Mouse (Mus musculus): ENCODE data around the gene Cyp27b1. TPM values are rescaled to one million over a fixed set of nuclear protein-coding genes. Genes with fewer than 3 reads are reported as not detected.

The Cyp27b1 gene
- polyA plus RNA-seq, 1 experiment from 2014 or later, result not detected

- Histone ChIP-seq H3K4me2 (ENCODE audit: low read depth, low read length) (peak overlapping the region; percentile 17; the same call in 1 of the 2 replicates), H3K36me3 (replicated peaks; ENCODE audit: control insufficient read depth, insufficient read depth, low read depth, low read length) (no peaks in the 10 kb centered on the region; the same call in 1 of the 2 replicates), H3K4me3 (ENCODE audit: low read depth, low read length) (no peak overlapping the region), H3K9me3 (replicated peaks; ENCODE audit: control insufficient read depth, low read length) (no peaks in the 10 kb centered on the region), H3K9ac (replicated peaks; ENCODE audit: low read length) (no peak overlapping the region), H3K27ac (replicated peaks; ENCODE audit: low read depth, low read length) (no peak overlapping the region), H3K4me1 (ENCODE audit: control insufficient read depth, insufficient read depth, low read length) (0 out of 2 replicates have a peak, but pooled peaks cover 3% of the 10 kb centered on the region), H3K27me3 (ENCODE audit: control insufficient read depth, insufficient read depth, low read length) (peaks cover 39% of the 10 kb centered on the region)
- WGBS, result 6% methylated on average over 57 of the region's 57 CpGs
- DNase-seq (ENCODE audit: low spot score), result peak; percentile 61
- ATAC-seq (replicated peaks; ENCODE audit: insufficient number of reproducible peaks, low FRiP score, low TSS enrichment, low read depth), result no peak
Measured at GRCm38 (mm10) chr10:127090560-127091411, 42.7 kb downstream of the Cyp27b1 start.

DNA sequence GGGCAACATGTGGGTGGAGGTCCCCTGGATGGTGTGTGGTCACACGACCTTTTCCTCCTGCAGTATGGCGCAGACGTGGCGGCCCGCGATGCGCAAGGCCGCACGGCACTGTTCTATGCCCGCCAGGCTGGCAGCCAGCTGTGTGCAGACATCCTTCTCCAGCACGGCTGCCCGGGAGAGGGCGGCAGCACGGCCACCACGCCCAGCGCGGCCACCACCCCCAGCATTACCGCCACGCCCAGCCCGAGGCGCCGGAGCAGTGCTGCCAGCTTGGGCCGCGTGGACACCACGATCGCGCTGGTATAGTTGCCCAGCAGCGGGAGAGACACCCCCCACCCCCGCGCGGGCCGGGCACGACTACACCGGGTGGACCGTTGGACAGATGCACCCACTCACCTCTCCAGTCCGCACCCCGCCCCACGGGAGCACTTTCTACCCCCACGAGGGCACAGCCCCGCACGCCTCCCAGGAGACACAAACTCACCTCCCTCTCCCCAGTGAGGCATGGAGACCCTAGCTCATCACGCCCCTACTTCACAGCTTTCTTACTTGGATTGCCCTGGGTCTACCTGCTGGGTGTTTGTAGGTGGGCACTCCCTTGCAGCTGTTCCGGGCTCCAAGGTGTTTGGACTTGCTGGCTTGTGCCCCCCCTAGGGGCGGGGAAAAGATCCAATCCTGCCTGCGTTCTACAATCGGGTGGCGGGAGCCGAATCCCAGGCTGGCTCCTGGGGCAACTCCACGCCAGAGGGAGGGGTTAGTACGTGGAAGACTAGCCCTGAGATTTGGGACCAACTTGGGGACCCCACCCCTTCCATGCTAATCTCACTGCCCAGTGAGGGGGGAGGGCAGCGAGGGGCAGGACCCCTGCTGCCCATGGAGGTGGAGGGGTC is 43.7 kb downstream of the Cyp27b1 start:
- Histone ChIP-seq H3K27ac (replicated peaks; ENCODE audit: low read depth, low read length) (no peak overlapping the region), H3K4me3 (ENCODE audit: low read depth, low read length) (no peak overlapping the region), H3K27me3 (ENCODE audit: control insufficient read depth, insufficient read depth, low read length) (peaks cover 39% of the 10 kb centered on the region), H3K9ac (replicated peaks; ENCODE audit: low read length) (no peak overlapping the region), H3K4me2 (ENCODE audit: low read depth, low read length) (0 out of 2 replicates have a peak overlapping the region, but pooled peaks have one; percentile 19), H3K4me1 (ENCODE audit: control insufficient read depth, insufficient read depth, low read length) (0 out of 2 replicates have a peak, but pooled peaks cover 3% of the 10 kb centered on the region), H3K9me3 (replicated peaks; ENCODE audit: control insufficient read depth, low read length) (no peaks in the 10 kb centered on the region), H3K36me3 (replicated peaks; ENCODE audit: control insufficient read depth, insufficient read depth, low read depth, low read length) (no peaks in the 10 kb centered on the region; the same call in 1 of the 2 replicates)
- DNase-seq (ENCODE audit: low spot score) (no peak), ATAC-seq (replicated peaks; ENCODE audit: insufficient number of reproducible peaks, low FRiP score, low TSS enrichment, low read depth) (peak; percentile 9; the same call in 1 of the 2 replicates)
- WGBS, result 7% methylated on average over 51 of the region's 51 CpGs

DNA sequence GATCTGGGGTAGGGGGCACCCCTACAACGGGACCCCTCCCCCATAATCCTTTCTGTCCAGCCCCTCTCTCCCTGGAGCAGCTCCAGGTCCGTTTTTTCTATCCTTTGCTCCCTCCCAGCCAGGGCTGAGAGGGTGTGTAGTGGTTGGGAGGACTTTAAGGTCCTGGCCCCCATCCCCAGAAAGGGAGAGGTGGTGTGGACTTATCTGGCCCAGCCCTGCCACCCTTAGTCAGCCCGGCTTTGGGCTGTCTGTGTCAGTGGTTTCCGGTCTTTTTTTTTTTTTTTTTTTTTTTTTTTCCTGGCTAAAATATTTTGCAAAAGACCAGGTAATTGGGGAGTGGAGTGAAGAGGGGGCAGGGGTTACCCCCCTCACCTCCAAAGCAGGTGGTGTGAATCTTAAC is 44.7 kb downstream of the Cyp27b1 start:
- Histone ChIP-seq H3K4me3 (ENCODE audit: low read depth, low read length) (no peak overlapping the region), H3K4me1 (ENCODE audit: control insufficient read depth, insufficient read depth, low read length) (0 out of 2 replicates have a peak, but pooled peaks cover 3% of the 10 kb centered on the region), H3K27ac (replicated peaks; ENCODE audit: low read depth, low read length) (no peak overlapping the region), H3K4me2 (ENCODE audit: low read depth, low read length) (no peak overlapping the region), H3K9me3 (replicated peaks; ENCODE audit: control insufficient read depth, low read length) (no peaks in the 10 kb centered on the region), H3K9ac (replicated peaks; ENCODE audit: low read length) (no peak overlapping the region), H3K27me3 (ENCODE audit: control insufficient read depth, insufficient read depth, low read length) (peaks cover 39% of the 10 kb centered on the region), H3K36me3 (replicated peaks; ENCODE audit: control insufficient read depth, insufficient read depth, low read depth, low read length) (peaks cover 3% of the 10 kb centered on the region)
- WGBS, result 44% methylated on average over 4 of the region's 4 CpGs
- DNase-seq (ENCODE audit: low spot score) (no peak), ATAC-seq (replicated peaks; ENCODE audit: insufficient number of reproducible peaks, low FRiP score, low TSS enrichment, low read depth) (no peak)

DNA sequence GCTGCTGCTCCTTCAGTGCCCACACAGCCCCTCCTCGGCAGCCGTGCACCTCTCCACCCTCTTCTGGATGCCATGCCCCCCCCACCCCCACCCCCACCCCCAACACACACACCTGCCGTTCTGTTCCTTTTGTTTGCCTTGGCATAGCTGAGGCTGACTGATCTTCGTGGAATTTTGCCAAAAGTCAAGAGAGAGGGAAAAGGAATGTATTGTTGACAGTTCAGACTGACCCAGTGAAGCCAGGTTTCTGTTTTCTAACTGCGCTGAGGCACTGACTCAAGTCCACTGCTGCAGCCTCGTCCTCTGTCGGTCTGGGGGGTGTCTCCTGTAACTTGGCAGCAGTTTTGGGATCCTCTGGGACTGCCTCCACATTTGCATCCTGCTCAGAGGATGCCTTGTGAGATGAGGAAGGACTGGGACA is 46.3 kb downstream of the Cyp27b1 start:
- H3K36me3 ChIP-seq (replicated peaks; ENCODE audit: control insufficient read depth, insufficient read depth, low read depth, low read length), result peaks cover 8% of the 10 kb centered on the region
- H3K27me3 ChIP-seq (ENCODE audit: control insufficient read depth, insufficient read depth, low read length), result peaks cover 34% of the 10 kb centered on the region
- DNase-seq (ENCODE audit: low spot score) (no peak), ATAC-seq (replicated peaks; ENCODE audit: insufficient number of reproducible peaks, low FRiP score, low TSS enrichment, low read depth) (no peak)
- no peak overlapping the region for H3K9ac ChIP-seq (replicated peaks; ENCODE audit: low read length)
- H3K4me2 ChIP-seq (ENCODE audit: low read depth, low read length), result no peak overlapping the region
- WGBS, result 62% methylated on average over 7 of the region's 7 CpGs
- H3K9me3 ChIP-seq (replicated peaks; ENCODE audit: control insufficient read depth, low read length), result no peaks in the 10 kb centered on the region
- H3K4me3 ChIP-seq (ENCODE audit: low read depth, low read length), result no peak overlapping the region
- no peak overlapping the region for H3K27ac ChIP-seq (replicated peaks; ENCODE audit: low read depth, low read length)
- H3K4me1 ChIP-seq (ENCODE audit: control insufficient read depth, insufficient read depth, low read length), result 0 out of 2 replicates have a peak, but pooled peaks cover 3% of the 10 kb centered on the region

DNA sequence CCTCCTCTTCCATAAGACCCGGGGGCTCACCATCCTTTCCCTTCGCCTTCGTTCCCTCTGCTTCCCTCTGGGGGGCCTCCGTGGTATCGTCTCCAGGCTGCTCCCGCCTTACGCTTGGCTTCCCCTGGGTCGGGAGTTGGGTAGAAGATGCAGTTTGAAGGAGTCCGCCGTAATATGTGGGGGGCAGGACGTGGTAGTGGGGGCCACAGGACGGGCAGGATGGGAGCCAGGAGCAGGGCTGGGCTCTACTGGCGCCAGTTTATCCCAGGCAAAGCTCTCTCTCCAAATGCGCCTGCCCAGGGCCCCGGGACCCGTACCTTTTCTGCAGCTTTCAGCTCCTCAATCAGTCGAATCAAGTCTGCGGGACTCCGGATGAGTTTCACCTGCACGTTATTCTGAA is 50.5 kb downstream of the Cyp27b1 start:
- H3K27me3 ChIP-seq (ENCODE audit: control insufficient read depth, insufficient read depth, low read length), result no peaks in the 10 kb centered on the region; the same call in 1 of the 2 replicates
- H3K36me3 ChIP-seq (replicated peaks; ENCODE audit: control insufficient read depth, insufficient read depth, low read depth, low read length), result peaks cover 8% of the 10 kb centered on the region
- no peak overlapping the region for H3K4me2 ChIP-seq (ENCODE audit: low read depth, low read length)
- no peak overlapping the region for H3K27ac ChIP-seq (replicated peaks; ENCODE audit: low read depth, low read length)
- H3K4me3 ChIP-seq (ENCODE audit: low read depth, low read length), result no peak overlapping the region
- no peak overlapping the region for H3K9ac ChIP-seq (replicated peaks; ENCODE audit: low read length)
- 79% methylated on average over 20 of the region's 20 CpGs for WGBS
- ATAC-seq (replicated peaks; ENCODE audit: insufficient number of reproducible peaks, low FRiP score, low TSS enrichment, low read depth) (no peak), DNase-seq (ENCODE audit: low spot score) (no peak)
- no peaks in the 10 kb centered on the region for H3K4me1 ChIP-seq (ENCODE audit: control insufficient read depth, insufficient read depth, low read length)
- no peaks in the 10 kb centered on the region for H3K9me3 ChIP-seq (replicated peaks; ENCODE audit: control insufficient read depth, low read length)

DNA sequence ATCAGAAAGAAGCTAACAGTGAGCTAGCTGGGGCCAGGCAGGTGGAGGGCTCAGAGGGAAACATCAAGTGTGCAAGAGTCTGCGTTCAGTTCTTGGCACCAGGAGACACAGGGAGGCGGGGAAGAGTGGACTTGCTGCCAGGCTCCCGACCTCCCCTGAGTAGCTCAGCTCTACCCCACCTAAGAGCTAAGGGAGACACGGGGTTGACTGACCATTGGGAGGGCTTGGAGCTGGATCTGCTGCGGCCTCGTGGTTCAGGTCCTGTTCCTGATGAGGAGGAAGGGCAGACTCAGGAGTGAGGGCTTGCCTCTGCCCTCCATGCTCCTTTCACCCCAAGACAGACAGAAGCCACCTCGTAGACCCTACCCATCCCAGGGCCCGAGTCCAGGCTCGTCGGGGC is 51.1 kb downstream of the Cyp27b1 start:
- Histone ChIP-seq H3K4me3 (ENCODE audit: low read depth, low read length) (no peak overlapping the region), H3K4me1 (ENCODE audit: control insufficient read depth, insufficient read depth, low read length) (no peaks in the 10 kb centered on the region), H3K27me3 (ENCODE audit: control insufficient read depth, insufficient read depth, low read length) (no peaks in the 10 kb centered on the region), H3K9me3 (replicated peaks; ENCODE audit: control insufficient read depth, low read length) (no peaks in the 10 kb centered on the region), H3K9ac (replicated peaks; ENCODE audit: low read length) (no peak overlapping the region), H3K36me3 (replicated peaks; ENCODE audit: control insufficient read depth, insufficient read depth, low read depth, low read length) (peaks cover 8% of the 10 kb centered on the region), H3K27ac (replicated peaks; ENCODE audit: low read depth, low read length) (no peak overlapping the region), H3K4me2 (ENCODE audit: low read depth, low read length) (no peak overlapping the region)
- DNase-seq (ENCODE audit: low spot score), result no peak
- no peak for ATAC-seq (replicated peaks; ENCODE audit: insufficient number of reproducible peaks, low FRiP score, low TSS enrichment, low read depth)
- 82% methylated on average over 10 of the region's 10 CpGs for WGBS

- no peaks in the 10 kb centered on the region for H3K9me3 ChIP-seq (replicated peaks; ENCODE audit: control insufficient read depth, low read length)
- ATAC-seq (replicated peaks; ENCODE audit: insufficient number of reproducible peaks, low FRiP score, low TSS enrichment, low read depth) (no peak), DNase-seq (ENCODE audit: low spot score) (no peak)
- H3K36me3 ChIP-seq (replicated peaks; ENCODE audit: control insufficient read depth, insufficient read depth, low read depth, low read length), result peaks cover 8% of the 10 kb centered on the region
- no peak overlapping the region for H3K9ac ChIP-seq (replicated peaks; ENCODE audit: low read length)
- no peak overlapping the region for H3K4me3 ChIP-seq (ENCODE audit: low read depth, low read length)
- no peaks in the 10 kb centered on the region for H3K27me3 ChIP-seq (ENCODE audit: control insufficient read depth, insufficient read depth, low read length)
- no peak overlapping the region for H3K4me2 ChIP-seq (ENCODE audit: low read depth, low read length)
- WGBS, result 90% methylated on average over 15 of the region's 15 CpGs
- no peaks in the 10 kb centered on the region for H3K4me1 ChIP-seq (ENCODE audit: control insufficient read depth, insufficient read depth, low read length)
- no peak overlapping the region for H3K27ac ChIP-seq (replicated peaks; ENCODE audit: low read depth, low read length)
Measured at GRCm38 (mm10) chr10:127099868-127100267, 51.8 kb downstream of the Cyp27b1 start.
